Mouse (Mus musculus): ENCODE results near the gene Mlec.

DNA sequence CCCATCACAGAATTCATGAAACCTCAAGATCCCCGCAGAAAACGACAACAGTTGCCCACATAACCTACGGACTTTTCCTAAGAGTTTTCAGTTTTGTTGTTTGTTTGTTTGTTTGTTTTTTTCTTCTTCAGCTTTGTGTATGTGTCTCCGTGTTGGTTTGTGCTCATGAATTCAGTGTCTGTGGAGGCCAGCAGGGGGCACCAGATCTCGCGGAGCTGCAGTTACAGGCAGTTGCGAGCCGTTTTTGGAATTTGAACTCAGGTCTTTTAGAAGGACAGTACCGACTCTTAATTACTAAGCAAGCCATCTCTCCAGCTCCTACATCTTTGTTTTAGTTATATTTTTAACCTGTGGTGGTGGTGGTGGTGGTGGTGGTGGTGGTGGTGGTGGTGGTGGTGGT, 7.4 kb upstream of the Mlec start:
- peak; percentile 53 for TF ChIP-seq CTCF (conservative IDR thresholded peaks at IDR 0.05; ENCODE audit: low read length)
- no peak for TF ChIP-seq NANOG (IDR thresholded peaks at IDR 0.05; ENCODE audit: borderline replicate concordance, low read length)
